In genomic region chr15:85576511-85577440, GRCm38 (mm10) we compare ENCODE assay signal across 9 mouse cellular contexts. TPM values are rescaled to one million over a fixed set of nuclear protein-coding genes. Genes with fewer than 3 reads are reported as not detected.
DNase-seq lines count a peak whose midpoint lies in the region; ATAC-seq and TF ChIP-seq lines count a peak whose summit lies in the region.
"Had no signal": no experiment of that assay in that cellular context is flagged by ENCODE, and none has a peak within 500 bp of the region (broad histone marks: within the 10 kb centered on the region; RNA-seq: fewer than 3 reads in every experiment).

No protein-coding gene starts in this region.

- DNase-seq in lung, embryonic 14.5 days = peak; percentile 42
- DNase-seq in lung, postnatal 14 days = no peak
- peak; percentile 65 for DNase-seq in limb, embryonic 10.5 days (ENCODE audit: low spot score)
- DNase-seq in retina, embryonic 14.5 days (ENCODE audit: low spot score) = peak; percentile 48
- DNase-seq in urinary bladder, postnatal 36 days (ENCODE audit: low spot score in 2 of 2) = no peak
- DNase-seq in adrenal gland, adult 18-20 months (ENCODE audit: low spot score in 2 of 2) = no peak
- DNase-seq: gastrocnemius, postnatal 36 days had no signal

- ATAC-seq in lung, embryonic 14.5 days (ENCODE audit: insufficient read depth) = no peak
- ATAC-seq in embryonic facial prominence, embryonic 15.5 days (ENCODE audit: insufficient number of reproducible peaks, low FRiP score, low TSS enrichment, low read depth) = no peak
- no peak for ATAC-seq in activated CD4-positive, CD25-positive, alpha-beta regulatory T cell, adult 4 months

- peaks cover 7% of the 10 kb centered on the region; the same call in 1 of the 2 replicates for H3K4me1 ChIP-seq in lung, embryonic 14.5 days (ENCODE audit: insufficient read depth)
- H3K4me1 ChIP-seq in embryonic facial prominence, embryonic 15.5 days = peaks cover 53% of the 10 kb centered on the region
- H3K4me1 ChIP-seq in limb, embryonic 10.5 days = peaks cover 57% of the 10 kb centered on the region

- peak overlapping the region; percentile 57 for H3K9ac ChIP-seq in lung, embryonic 14.5 days
- no peak overlapping the region for H3K9ac ChIP-seq in embryonic facial prominence, embryonic 15.5 days

- WGBS in lung, embryonic 14.5 days = 2% methylated on average over 61 of the region's 61 CpGs
- WGBS in embryonic facial prominence, embryonic 15.5 days = 3% methylated on average over 61 of the region's 61 CpGs
- WGBS in limb, embryonic 10.5 days = 1% methylated on average over 61 of the region's 61 CpGs

- peak overlapping the region; percentile 61 for H3K4me2 ChIP-seq in lung, embryonic 14.5 days
- peak overlapping the region; percentile 54 for H3K4me2 ChIP-seq in embryonic facial prominence, embryonic 15.5 days (replicated peaks)

- no peaks in the 10 kb centered on the region for H3K9me3 ChIP-seq in lung, embryonic 14.5 days (ENCODE audit: low read depth, low read length)
- no peaks in the 10 kb centered on the region for H3K9me3 ChIP-seq in embryonic facial prominence, embryonic 15.5 days (replicated peaks)
- H3K9me3 ChIP-seq in limb, embryonic 10.5 days (replicated peaks) = no peaks in the 10 kb centered on the region

- H3K27ac ChIP-seq in lung, embryonic 14.5 days (ENCODE audit: low read depth) = peak overlapping the region; percentile 18; the same call in 1 of the 2 replicates
- H3K27ac ChIP-seq in embryonic facial prominence, embryonic 15.5 days (replicated peaks) = no peak overlapping the region
- H3K27ac ChIP-seq in limb, embryonic 10.5 days = 0 out of 2 replicates have a peak overlapping the region, but pooled peaks have one; percentile 44

- peaks cover 78% of the 10 kb centered on the region for H3K27me3 ChIP-seq in lung, embryonic 14.5 days (ENCODE audit: insufficient read depth, low read length)
- peaks cover 91% of the 10 kb centered on the region for H3K27me3 ChIP-seq in embryonic facial prominence, embryonic 15.5 days
- H3K27me3 ChIP-seq in limb, embryonic 10.5 days (ENCODE audit: low read depth, poor library complexity, severe bottlenecking) = peaks cover 94% of the 10 kb centered on the region

- peak overlapping the region; percentile 59 for H3K4me3 ChIP-seq in lung, embryonic 14.5 days (ENCODE audit: low read depth, low read length)
- H3K4me3 ChIP-seq in embryonic facial prominence, embryonic 15.5 days (replicated peaks) = peak overlapping the region; percentile 36
- peak overlapping the region; percentile 46 for H3K4me3 ChIP-seq in limb, embryonic 10.5 days

- H3K36me3 ChIP-seq in lung, embryonic 14.5 days (ENCODE audit: insufficient read depth) = no peaks in the 10 kb centered on the region
- no peaks in the 10 kb centered on the region for H3K36me3 ChIP-seq in embryonic facial prominence, embryonic 15.5 days
- H3K36me3 ChIP-seq in limb, embryonic 10.5 days = no peaks in the 10 kb centered on the region

- TF ChIP-seq CTCF in lung, embryonic 14.5 days (IDR thresholded peaks at IDR 0.05; ENCODE audit: low read depth) = no peak

RNA-seq across cellular contexts. Expression of gene Wnt7b, which starts 5.5 kb away (rescaled TPM):
- polyA plus RNA-seq in lung, embryonic 14.5 days (2014; fragmentation: Nextera tagmentation; extraction: Ambion mirVana) = 65.7 and 77.0 TPM in 2 replicates
- 36.0 and 40.9 TPM in 2 replicates for polyA plus RNA-seq in embryonic facial prominence, embryonic 15.5 days (2015; fragmentation: Nextera tagmentation; extraction: Ambion mirVana)
- polyA plus RNA-seq in limb, embryonic 10.5 days (2016; fragmentation: Nextera tagmentation; extraction: Ambion mirVana) = 10.9 and 17.1 TPM in 2 replicates
- polyA plus RNA-seq in activated CD4-positive, CD25-positive, alpha-beta regulatory T cell, adult 4 months (2017; shearing (Covaris generic)) = not detected
- under 1 TPM; 0.48 to 0.50 TPM for total RNA-seq in adrenal gland, adult 18-20 months (2021)
- total RNA-seq: gastrocnemius, postnatal 36 days had no signal

Comparison
In these comparisons a context has a peak if more than half of its experiments do, and no peak if none do; other contexts are left out.
1. DNase-seq: peak in lung, embryonic 14.5 days (single experiment), limb, embryonic 10.5 days (single experiment) and retina, embryonic 14.5 days (single experiment); none in lung, postnatal 14 days (single experiment), urinary bladder, postnatal 36 days (0 of 2) and adrenal gland, adult 18-20 months (0 of 2).
2. RNA of gene Wnt7b, which starts 5.5 kb away (polyA plus RNA-seq): 65.7 to 77.0 TPM in lung, embryonic 14.5 days, 36.0 to 40.9 TPM in embryonic facial prominence, embryonic 15.5 days and 10.9 to 17.1 TPM in limb, embryonic 10.5 days; not detected in activated CD4-positive, CD25-positive, alpha-beta regulatory T cell, adult 4 months; every median in the first group is over 10 times any median in the second.
3. Peak in every context shown above with its lines, with median percentiles within 50 percentile points of each other: H3K4me3 ChIP-seq.